26 mouse cellular contexts compared by ENCODE assay signal in genomic region chr3:9548188-9548587, GRCm38 (mm10).
DNase-seq lines count a peak whose midpoint lies in the region; ATAC-seq and TF ChIP-seq lines count a peak whose summit lies in the region.
"Had no signal": no experiment of that assay in that cellular context is flagged by ENCODE, and none has a peak within 500 bp of the region (broad histone marks: within the 10 kb centered on the region; RNA-seq: fewer than 3 reads in every experiment).

No protein-coding gene starts in this region.

- no peak overlapping the region for H3K4me2 ChIP-seq in forebrain, postnatal 0 days (ENCODE audit: low read depth)
- H3K4me2 ChIP-seq in forebrain, embryonic 11.5 days (ENCODE audit: low read depth, low read length, severe bottlenecking): no peak overlapping the region
- H3K4me2 ChIP-seq in heart, embryonic 13.5 days: peak overlapping the region; percentile 46
- no peak overlapping the region for H3K4me2 ChIP-seq in heart, embryonic 12.5 days
- no peak overlapping the region for H3K4me2 ChIP-seq in midbrain, embryonic 11.5 days
- no peak overlapping the region for H3K4me2 ChIP-seq in midbrain, embryonic 15.5 days
- H3K4me2 ChIP-seq: embryonic facial prominence, embryonic 13.5 days; forebrain, embryonic 13.5 days; hindbrain, embryonic 13.5 days had no signal

- 31% methylated on average over 10 of the region's 10 CpGs for WGBS in forebrain, postnatal 0 days
- WGBS in forebrain, embryonic 11.5 days: 74% methylated on average over 10 of the region's 10 CpGs
- 42% methylated on average over 10 of the region's 10 CpGs for WGBS in heart, embryonic 13.5 days
- WGBS in heart, embryonic 12.5 days: 47% methylated on average over 10 of the region's 10 CpGs
- WGBS in midbrain, embryonic 11.5 days: 64% methylated on average over 10 of the region's 10 CpGs
- WGBS in midbrain, embryonic 15.5 days: 47% methylated on average over 10 of the region's 10 CpGs

- peaks cover 11% of the 10 kb centered on the region; the same call in 1 of the 2 replicates for H3K4me1 ChIP-seq in forebrain, postnatal 0 days (ENCODE audit: insufficient read depth)
- no peaks in the 10 kb centered on the region for H3K4me1 ChIP-seq in forebrain, embryonic 11.5 days (replicated peaks; ENCODE audit: control insufficient read depth, insufficient read depth, low read length)
- H3K4me1 ChIP-seq in heart, embryonic 13.5 days: peaks cover 85% of the 10 kb centered on the region
- H3K4me1 ChIP-seq in heart, embryonic 12.5 days (replicated peaks): peaks cover 79% of the 10 kb centered on the region
- peaks cover 10% of the 10 kb centered on the region for H3K4me1 ChIP-seq in midbrain, embryonic 11.5 days (ENCODE audit: control insufficient read depth, insufficient read depth, low read length)
- H3K4me1 ChIP-seq in midbrain, embryonic 15.5 days: peaks cover 9% of the 10 kb centered on the region

- DNase-seq in forebrain, postnatal 0 days: no peak
- DNase-seq in forebrain, embryonic 11.5 days (ENCODE audit: low spot score): no peak
- no peak for DNase-seq in midbrain, embryonic 11.5 days (ENCODE audit: low spot score, missing footprints)
- DNase-seq: adrenal gland, adult 2 months; adrenal gland, postnatal 14 days; B cell, adult 2 months; cerebellum, adult 11 months; cerebellum, adult 2 months; cerebellum, adult 9-11 months; cerebellum, postnatal 36 days; embryo, embryonic 11 days; gastrocnemius, postnatal 10 days; gastrocnemius, postnatal 36 days; kidney, adult 2 months had no signal

- H3K36me3 ChIP-seq in forebrain, postnatal 0 days (ENCODE audit: insufficient read depth): no peaks in the 10 kb centered on the region
- H3K36me3 ChIP-seq in forebrain, embryonic 11.5 days (ENCODE audit: control insufficient read depth, insufficient read depth, low read length): no peaks in the 10 kb centered on the region
- H3K36me3 ChIP-seq in heart, embryonic 13.5 days: no peaks in the 10 kb centered on the region
- H3K36me3 ChIP-seq in heart, embryonic 12.5 days: no peaks in the 10 kb centered on the region
- H3K36me3 ChIP-seq in midbrain, embryonic 11.5 days (ENCODE audit: control insufficient read depth, insufficient read depth, low read length): no peaks in the 10 kb centered on the region
- no peaks in the 10 kb centered on the region for H3K36me3 ChIP-seq in midbrain, embryonic 15.5 days (replicated peaks)
- H3K36me3 ChIP-seq: embryonic facial prominence, embryonic 10.5 days; embryonic facial prominence, embryonic 13.5 days; hindbrain, embryonic 10.5 days; hindbrain, embryonic 13.5 days had no signal

- no peak overlapping the region for H3K27ac ChIP-seq in forebrain, postnatal 0 days (ENCODE audit: low read depth, low read length)
- H3K27ac ChIP-seq in forebrain, embryonic 11.5 days (ENCODE audit: low read depth, low read length): no peak overlapping the region
- H3K27ac ChIP-seq in heart, embryonic 13.5 days (replicated peaks): no peak overlapping the region
- no peak overlapping the region for H3K27ac ChIP-seq in heart, embryonic 12.5 days (ENCODE audit: poor library complexity, severe bottlenecking)
- H3K27ac ChIP-seq in midbrain, embryonic 11.5 days (ENCODE audit: low read depth, low read length): no peak overlapping the region
- H3K27ac ChIP-seq in midbrain, embryonic 15.5 days: no peak overlapping the region
- H3K27ac ChIP-seq: embryonic facial prominence, embryonic 10.5 days; forebrain, embryonic 13.5 days; hindbrain, embryonic 13.5 days had no signal

- H3K9ac ChIP-seq in forebrain, postnatal 0 days: no peak overlapping the region
- no peak overlapping the region for H3K9ac ChIP-seq in forebrain, embryonic 11.5 days (ENCODE audit: low read length)
- H3K9ac ChIP-seq in heart, embryonic 13.5 days: no peak overlapping the region; the same call in 1 of the 2 replicates
- no peak overlapping the region for H3K9ac ChIP-seq in heart, embryonic 12.5 days
- no peak overlapping the region for H3K9ac ChIP-seq in midbrain, embryonic 11.5 days (ENCODE audit: low read length)
- H3K9ac ChIP-seq in midbrain, embryonic 15.5 days: no peak overlapping the region
- H3K9ac ChIP-seq: embryonic facial prominence, embryonic 13.5 days; forebrain, embryonic 13.5 days; hindbrain, embryonic 13.5 days had no signal

- TF ChIP-seq CTCF in forebrain, postnatal 0 days (IDR thresholded peaks at IDR 0.05; ENCODE audit: low read depth): no peak

- no peak overlapping the region for H3K4me3 ChIP-seq in forebrain, postnatal 0 days (ENCODE audit: low read depth, low read length)
- H3K4me3 ChIP-seq in forebrain, embryonic 11.5 days (ENCODE audit: low read depth, low read length): no peak overlapping the region
- H3K4me3 ChIP-seq in heart, embryonic 13.5 days: no peak overlapping the region
- H3K4me3 ChIP-seq in heart, embryonic 12.5 days: no peak overlapping the region
- no peak overlapping the region for H3K4me3 ChIP-seq in midbrain, embryonic 11.5 days (ENCODE audit: low read depth, low read length)
- H3K4me3 ChIP-seq in midbrain, embryonic 15.5 days: no peak overlapping the region
- H3K4me3 ChIP-seq: embryonic facial prominence, embryonic 10.5 days; embryonic facial prominence, embryonic 13.5 days; erythroblast, embryonic 14.5 days; forebrain, embryonic 13.5 days; hindbrain, embryonic 10.5 days; hindbrain, embryonic 13.5 days had no signal

- ATAC-seq in forebrain, postnatal 0 days: peak; percentile 57; the same call in 1 of the 2 replicates
- no peak for ATAC-seq in forebrain, embryonic 11.5 days (replicated peaks; ENCODE audit: low FRiP score)
- ATAC-seq in heart, embryonic 13.5 days (ENCODE audit: extremely low read depth, insufficient number of reproducible peaks, low FRiP score, low TSS enrichment): no peak
- no peak for ATAC-seq in heart, embryonic 12.5 days (ENCODE audit: insufficient number of reproducible peaks, low FRiP score)
- 0 out of 2 replicates have a peak, but pooled peaks have one; percentile 20 for ATAC-seq in midbrain, embryonic 11.5 days (ENCODE audit: low FRiP score)
- ATAC-seq in midbrain, embryonic 15.5 days (replicated peaks): no peak
- ATAC-seq: forebrain, embryonic 13.5 days; hindbrain, embryonic 16.5 days; intestine, postnatal 0 days had no signal

- no peaks in the 10 kb centered on the region for H3K9me3 ChIP-seq in forebrain, postnatal 0 days (ENCODE audit: low read length)
- no peaks in the 10 kb centered on the region for H3K9me3 ChIP-seq in forebrain, embryonic 11.5 days (ENCODE audit: control insufficient read depth, low read length)
- no peaks in the 10 kb centered on the region for H3K9me3 ChIP-seq in heart, embryonic 13.5 days
- H3K9me3 ChIP-seq in heart, embryonic 12.5 days (replicated peaks): no peaks in the 10 kb centered on the region
- H3K9me3 ChIP-seq in midbrain, embryonic 11.5 days (ENCODE audit: control insufficient read depth, low read length): no peaks in the 10 kb centered on the region
- no peaks in the 10 kb centered on the region for H3K9me3 ChIP-seq in midbrain, embryonic 15.5 days
- H3K9me3 ChIP-seq: embryonic facial prominence, embryonic 10.5 days; embryonic facial prominence, embryonic 13.5 days; forebrain, embryonic 13.5 days; hindbrain, embryonic 10.5 days; hindbrain, embryonic 13.5 days had no signal

- H3K27me3 ChIP-seq in forebrain, postnatal 0 days (ENCODE audit: insufficient read depth, low read length): no peaks in the 10 kb centered on the region
- H3K27me3 ChIP-seq in forebrain, embryonic 11.5 days (ENCODE audit: control insufficient read depth, insufficient read depth, low read length): no peaks in the 10 kb centered on the region
- H3K27me3 ChIP-seq in heart, embryonic 13.5 days (replicated peaks): no peaks in the 10 kb centered on the region
- no peaks in the 10 kb centered on the region for H3K27me3 ChIP-seq in heart, embryonic 12.5 days (replicated peaks)
- H3K27me3 ChIP-seq in midbrain, embryonic 11.5 days (ENCODE audit: control insufficient read depth, insufficient read depth, low read length): no peaks in the 10 kb centered on the region
- no peaks in the 10 kb centered on the region for H3K27me3 ChIP-seq in midbrain, embryonic 15.5 days (replicated peaks)
- H3K27me3 ChIP-seq: CH12.LX; embryonic facial prominence, embryonic 13.5 days; forebrain, embryonic 13.5 days; hindbrain, embryonic 13.5 days had no signal

Comparison
In these comparisons a context has a peak if more than half of its experiments do, and no peak if none do; other contexts are left out.
1. ATAC-seq: peak in forebrain, postnatal 0 days (single experiment) and midbrain, embryonic 11.5 days (single experiment); none in forebrain, embryonic 11.5 days (single experiment), heart, embryonic 13.5 days (single experiment), heart, embryonic 12.5 days (single experiment) and midbrain, embryonic 15.5 days (single experiment).